Mouse (Mus musculus) stomach, postnatal 0 days (tissue): Measurements from ENCODE around the gene Tbxa2r.

Experiments used
- CTCF ChIP-seq: IDR thresholded peaks from 2 replicates; pipeline ENCODE4 v1.5.1; 2016; ENCODE audit warnings: antibody characterized with exemption, low read depth, mild to moderate bottlenecking, moderate library complexity
- EP300 ChIP-seq: optimal IDR thresholded peaks from 2 replicates; pipeline ENCODE3; 2016; ENCODE audit warnings: antibody characterized with exemption

GRCm38 (mm10) chr10:81321436-81321835 is 7.1 kb upstream of the Tbxa2r start:
- TF ChIP-seq EP300 (no peak), CTCF (no peak)
